ENCODE assay signal across 9 mouse cellular contexts in the genomic region with DNA sequence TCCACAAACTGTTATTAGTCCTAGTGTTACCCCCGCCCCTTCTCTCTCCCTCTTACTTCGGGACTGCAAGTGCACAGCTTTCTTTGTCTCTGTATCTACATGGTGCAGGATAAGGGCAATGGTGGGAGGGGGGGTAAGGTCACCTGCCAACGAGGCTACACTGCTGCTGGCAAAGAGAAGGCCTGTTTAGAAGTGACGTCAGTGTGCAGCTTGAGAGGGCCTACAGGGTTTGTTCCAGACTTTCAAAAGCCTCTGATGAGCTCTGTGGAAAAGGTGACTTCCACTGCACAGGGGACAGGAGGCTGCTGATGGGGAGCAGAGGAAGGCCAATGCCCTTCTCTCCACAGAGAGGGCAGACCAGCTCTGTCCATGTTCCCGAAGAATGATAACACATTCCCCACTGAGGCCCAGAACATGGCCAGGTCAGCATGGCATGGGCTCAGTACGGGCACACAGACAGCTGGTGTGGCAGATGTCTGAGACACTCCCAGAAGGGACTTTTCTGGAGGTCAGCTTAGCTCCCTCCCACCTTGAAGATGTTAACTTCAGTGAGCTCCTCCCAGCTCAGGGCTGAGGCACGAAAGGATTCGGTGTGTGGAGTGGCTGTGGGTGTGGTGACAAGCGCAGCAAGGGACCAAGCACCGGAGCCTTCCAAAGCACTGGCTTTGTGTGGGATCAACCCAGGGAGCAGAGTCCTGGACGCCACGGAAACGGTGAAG. TPM values are rescaled to one million over a fixed set of nuclear protein-coding genes. Genes with fewer than 3 reads are reported as not detected.
DNase-seq lines count a peak whose midpoint lies in the region; ATAC-seq lines count a peak whose summit lies in the region.
"Had no signal": no experiment of that assay in that cellular context is flagged by ENCODE, and none has a peak within 500 bp of the region (broad histone marks: within the 10 kb centered on the region; RNA-seq: fewer than 3 reads in every experiment).

No protein-coding gene starts in this region.

- H3K4me3 ChIP-seq in embryonic facial prominence, embryonic 10.5 days: no peak overlapping the region
- H3K4me3 ChIP-seq in heart, embryonic 15.5 days: no peak overlapping the region
- no peak overlapping the region for H3K4me3 ChIP-seq in midbrain, embryonic 12.5 days
- H3K4me3 ChIP-seq: lung, embryonic 15.5 days had no signal

- peak; percentile 5; the same call in 1 of the 2 replicates for ATAC-seq in heart, embryonic 15.5 days (replicated peaks; ENCODE audit: insufficient number of reproducible peaks, insufficient read depth, low FRiP score, low read depth)
- no peak for ATAC-seq in midbrain, embryonic 12.5 days (ENCODE audit: low FRiP score, low read depth)
- no peak for ATAC-seq in megakaryocyte-erythroid progenitor cell, adult 5-6 weeks (replicated peaks; ENCODE audit: low FRiP score, low TSS enrichment, poor library complexity, severe bottlenecking)

- H3K27ac ChIP-seq in embryonic facial prominence, embryonic 10.5 days (replicated peaks): peak overlapping the region; percentile 63
- H3K27ac ChIP-seq in heart, embryonic 15.5 days: peak overlapping the region; percentile 97
- 0 out of 2 replicates have a peak overlapping the region, but pooled peaks have one; percentile 1 for H3K27ac ChIP-seq in midbrain, embryonic 12.5 days (replicated peaks)
- H3K27ac ChIP-seq: lung, embryonic 15.5 days had no signal

- H3K27me3 ChIP-seq in embryonic facial prominence, embryonic 10.5 days (replicated peaks; ENCODE audit: low read depth, poor library complexity, severe bottlenecking): no peaks in the 10 kb centered on the region; the same call in 1 of the 2 replicates
- no peaks in the 10 kb centered on the region for H3K27me3 ChIP-seq in heart, embryonic 15.5 days
- H3K27me3 ChIP-seq in midbrain, embryonic 12.5 days: peaks cover 4% of the 10 kb centered on the region; the same call in 1 of the 2 replicates
- H3K27me3 ChIP-seq: lung, embryonic 15.5 days had no signal

- no peaks in the 10 kb centered on the region for H3K9me3 ChIP-seq in embryonic facial prominence, embryonic 10.5 days
- H3K9me3 ChIP-seq in heart, embryonic 15.5 days (replicated peaks): no peaks in the 10 kb centered on the region
- H3K9me3 ChIP-seq in midbrain, embryonic 12.5 days: no peaks in the 10 kb centered on the region
- H3K9me3 ChIP-seq: lung, embryonic 15.5 days had no signal

- no peak overlapping the region for H3K4me2 ChIP-seq in heart, embryonic 15.5 days
- H3K4me2 ChIP-seq in midbrain, embryonic 12.5 days (replicated peaks): no peak overlapping the region
- H3K4me2 ChIP-seq: lung, embryonic 15.5 days had no signal

- H3K9ac ChIP-seq in heart, embryonic 15.5 days: peak overlapping the region; percentile 5; the same call in 1 of the 2 replicates
- no peak overlapping the region for H3K9ac ChIP-seq in midbrain, embryonic 12.5 days (replicated peaks)
- H3K9ac ChIP-seq: lung, embryonic 15.5 days had no signal

- 65% methylated on average over 13 of the region's 13 CpGs for WGBS in embryonic facial prominence, embryonic 10.5 days
- WGBS in heart, embryonic 15.5 days: 35% methylated on average over 13 of the region's 13 CpGs
- WGBS in midbrain, embryonic 12.5 days: 29% methylated on average over 13 of the region's 13 CpGs

- H3K36me3 ChIP-seq in embryonic facial prominence, embryonic 10.5 days (replicated peaks): peaks cover 23% of the 10 kb centered on the region
- H3K36me3 ChIP-seq in heart, embryonic 15.5 days: peaks cover 15% of the 10 kb centered on the region; the same call in 1 of the 2 replicates
- H3K36me3 ChIP-seq in midbrain, embryonic 12.5 days: no peaks in the 10 kb centered on the region

- peak; percentile 65 to 79 for DNase-seq in heart, adult 18-20 months
- no peak for DNase-seq in heart, adult 8-10 months (ENCODE audit: low spot score)
- no peak for DNase-seq in embryonic facial prominence, embryonic 10.5 days (ENCODE audit: low spot score)
- DNase-seq in natural killer cell, adult 2 months (ENCODE audit: low spot score in 2 of 2): no peak
- DNase-seq in layer of hippocampus, postnatal 25 days (ENCODE audit: extremely low spot score in 1 of 2, low spot score in 1 of 2): no peak

- H3K4me1 ChIP-seq in embryonic facial prominence, embryonic 10.5 days: peaks cover 84% of the 10 kb centered on the region
- peaks cover 88% of the 10 kb centered on the region for H3K4me1 ChIP-seq in heart, embryonic 15.5 days (replicated peaks)
- peaks cover 73% of the 10 kb centered on the region for H3K4me1 ChIP-seq in midbrain, embryonic 12.5 days

RNA-seq across cellular contexts. Expression of a gene that starts 7.8 kb away (rescaled TPM):
- 10 to 100 TPM; 28.5 to 31.8 TPM for total RNA-seq in heart, adult 18-20 months (2021)
- total RNA-seq in heart, adult 8-10 months (2022): 10 to 100 TPM; 33.0 to 42.1 (median 39.3) TPM
- 5.3 and 5.7 TPM in 2 replicates for polyA plus RNA-seq in embryonic facial prominence, embryonic 10.5 days (2016; fragmentation: Nextera tagmentation; extraction: Ambion mirVana)
- polyA plus RNA-seq in heart, embryonic 15.5 days (2015; fragmentation: Nextera tagmentation; extraction: Ambion mirVana): 8.0 and 9.4 TPM in 2 replicates
- polyA plus RNA-seq in midbrain, embryonic 12.5 days (2016; fragmentation: Nextera tagmentation; extraction: Ambion mirVana): 5.6 and 6.8 TPM in 2 replicates
- 1.1 TPM in 1 of 2 replicates, not detected in the other for total RNA-seq in megakaryocyte-erythroid progenitor cell, adult 5-6 weeks (2014; fragmentation: Nextera tagmentation)
- not detected in 2 replicates for total RNA-seq in megakaryocyte-erythroid progenitor cell, adult 5-6 weeks (2017)
- total RNA-seq in layer of hippocampus, postnatal 25 days (2021): 10 to 100 TPM in 1 of 2 experiments, 1 to 10 TPM in 1; 8.1 to 11.6 TPM

Comparison
In these comparisons a context has a peak if more than half of its experiments do, and no peak if none do; other contexts are left out.
1. DNase-seq: peak in heart, adult 18-20 months (2 of 2); none in heart, adult 8-10 months (single experiment), embryonic facial prominence, embryonic 10.5 days (single experiment), natural killer cell, adult 2 months (0 of 2) and layer of hippocampus, postnatal 25 days (0 of 2).
2. H3K27ac ChIP-seq: peak in every context shown above with its lines; median percentile 97 in heart, embryonic 15.5 days; 63 in embryonic facial prominence, embryonic 10.5 days; 1 in midbrain, embryonic 12.5 days.
3. RNA of a gene that starts 7.8 kb away (total RNA-seq): 33.0 to 42.1 TPM in heart, adult 8-10 months, 28.5 to 31.8 TPM in heart, adult 18-20 months and 8.1 to 11.6 TPM in layer of hippocampus, postnatal 25 days; 1.1 TPM in megakaryocyte-erythroid progenitor cell, adult 5-6 weeks; every median in the first group is over 4 times any median in the second.